Mouse (Mus musculus) testis, adult 2 months (tissue): Measurements from ENCODE around the gene Slc7a15. TPM values are rescaled to one million over a fixed set of nuclear protein-coding genes. Genes with fewer than 3 reads are reported as not detected.

ENCODE experiments used
- H3K27ac ChIP-seq: fragments of 200-500 bp; 2 replicates; pipeline ENCODE4 v1.5.1; 2012; ENCODE audit warnings: low read depth, low read length; ENCODE audit not compliant: control insufficient read depth, insufficient read depth
- H3K27me3 ChIP-seq: fragments of 200-500 bp; 2 replicates; pipeline ENCODE4 v1.6.1; 2012; ENCODE audit warnings: mild to moderate bottlenecking, low read length, moderate library complexity; ENCODE audit not compliant: control insufficient read depth, insufficient read depth
- H3K36me3 ChIP-seq: fragments of 200-500 bp; 2 replicates; pipeline ENCODE4 v1.6.1; 2012; ENCODE audit warnings: mild to moderate bottlenecking, low read length; ENCODE audit not compliant: control insufficient read depth, insufficient read depth
- H3K4me1 ChIP-seq: fragments of 200-500 bp; 2 replicates; pipeline ENCODE4 v1.6.1; 2012; ENCODE audit warnings: low read length; ENCODE audit not compliant: control insufficient read depth, insufficient read depth
- H3K4me3 ChIP-seq: fragments of 200-500 bp; 2 replicates; pipeline ENCODE4 v1.5.1; 2012; ENCODE audit warnings: low read depth, mild to moderate bottlenecking, low read length, moderate library complexity, mixed read lengths; ENCODE audit not compliant: control insufficient read depth
- CTCF ChIP-seq: fragments of 200-500 bp; IDR thresholded peaks from 2 replicates; pipeline ENCODE4 v1.5.1; 2012; ENCODE audit warnings: low read depth, mild to moderate bottlenecking, inconsistent platforms, low read length, moderate library complexity; ENCODE audit not compliant: control insufficient read depth, insufficient read depth, insufficient replicate concordance
- POLR2A ChIP-seq: fragments of 200-500 bp; IDR thresholded peaks from 2 replicates; pipeline ENCODE4 v1.6.1; 2012; ENCODE audit warnings: low read depth, mild to moderate bottlenecking, inconsistent platforms, low read length, moderate library complexity; ENCODE audit not compliant: control insufficient read depth
- polyA plus RNA-seq: library from polyadenylated mRNA; depleted of rRNA; stranded (reverse); fragments of >200 nt; gene quantifications from 2 replicates; pipeline ENCODE4 v1.2.3, GENCODE M21; 2012

Gene Slc7a15
- polyA plus RNA-seq, 1 experiment = 0.84 TPM

- H3K4me3 ChIP-seq = no peak overlapping the region
These were observed 101.6 kb downstream of the Slc7a15 start for GRCm38 (mm10) chr12:8497314-8497706.

GRCm38 (mm10) chr12:8496679-8497313, 102.1 kb downstream of the Slc7a15 start:
- Histone ChIP-seq H3K4me3 (no peak overlapping the region), H3K4me1 (peaks cover 19% of the 10 kb centered on the region), H3K27me3 (no peaks in the 10 kb centered on the region), H3K36me3 (no peaks in the 10 kb centered on the region), H3K27ac (no peak overlapping the region)
- TF ChIP-seq CTCF (no peak), POLR2A (no peak)

More at GRCm38 (mm10) chr12:8497314-8497706, 101.6 kb downstream of the Slc7a15 start:
- peaks cover 19% of the 10 kb centered on the region for H3K4me1 ChIP-seq
- no peaks in the 10 kb centered on the region for H3K27me3 ChIP-seq
- no peak overlapping the region for H3K27ac ChIP-seq
- H3K36me3 ChIP-seq = no peaks in the 10 kb centered on the region
- TF ChIP-seq POLR2A (no peak), CTCF (no peak)

- TF ChIP-seq CTCF (no peak), POLR2A (no peak)
- H3K36me3 ChIP-seq = no peaks in the 10 kb centered on the region
- no peaks in the 10 kb centered on the region for H3K27me3 ChIP-seq
- peaks cover 16% of the 10 kb centered on the region for H3K4me1 ChIP-seq
- no peak overlapping the region for H3K4me3 ChIP-seq
- H3K27ac ChIP-seq = peak overlapping the region; percentile 34; the same call in 1 of the 2 replicates
These were observed 102.8 kb downstream of the Slc7a15 start for GRCm38 (mm10) chr12:8495881-8496678.

- no peak for TF ChIP-seq POLR2A
- TF ChIP-seq CTCF = no peak
- Histone ChIP-seq H3K27me3 (no peaks in the 10 kb centered on the region), H3K4me1 (peaks cover 10% of the 10 kb centered on the region), H3K27ac (no peak overlapping the region), H3K36me3 (no peaks in the 10 kb centered on the region), H3K4me3 (no peak overlapping the region)
These were observed 104.2 kb downstream of the Slc7a15 start for GRCm38 (mm10) chr12:8494675-8495074.

- no peak overlapping the region for H3K4me3 ChIP-seq
- no peak overlapping the region for H3K27ac ChIP-seq
- no peaks in the 10 kb centered on the region for H3K27me3 ChIP-seq
- TF ChIP-seq CTCF (no peak), POLR2A (no peak)
- H3K36me3 ChIP-seq = no peaks in the 10 kb centered on the region
- peaks cover 6% of the 10 kb centered on the region for H3K4me1 ChIP-seq
These were observed 105.5 kb downstream of the Slc7a15 start for GRCm38 (mm10) chr12:8493386-8493785.

- Histone ChIP-seq H3K4me1 (peaks cover 2% of the 10 kb centered on the region; the same call in 1 of the 2 replicates), H3K27me3 (no peaks in the 10 kb centered on the region), H3K36me3 (no peaks in the 10 kb centered on the region), H3K27ac (no peak overlapping the region), H3K4me3 (no peak overlapping the region)
- TF ChIP-seq POLR2A = no peak
- no peak for TF ChIP-seq CTCF
These were observed 109.8 kb downstream of the Slc7a15 start for GRCm38 (mm10) chr12:8489098-8489497.

GRCm38 (mm10) chr12:8488652-8488980, 110.2 kb downstream of the Slc7a15 start:
- Histone ChIP-seq H3K4me1 (peaks cover 2% of the 10 kb centered on the region; the same call in 1 of the 2 replicates), H3K27me3 (no peaks in the 10 kb centered on the region), H3K27ac (no peak overlapping the region), H3K4me3 (no peak overlapping the region), H3K36me3 (no peaks in the 10 kb centered on the region)
- TF ChIP-seq POLR2A (no peak), CTCF (no peak)
